Mouse (Mus musculus): ENCODE measurements around the gene Gas7. TPM values are rescaled to one million over a fixed set of nuclear protein-coding genes. Genes with fewer than 3 reads are reported as not detected.

Gene Gas7
- total RNA-seq (2021) = 100 to 1,000 TPM; 303 to 348 TPM
- long read RNA-seq, partial matches to known transcripts = 1 of 36 reads
- long read RNA-seq, other reads (novel, unspliced or antisense) = 35 of 36 reads

DNA sequence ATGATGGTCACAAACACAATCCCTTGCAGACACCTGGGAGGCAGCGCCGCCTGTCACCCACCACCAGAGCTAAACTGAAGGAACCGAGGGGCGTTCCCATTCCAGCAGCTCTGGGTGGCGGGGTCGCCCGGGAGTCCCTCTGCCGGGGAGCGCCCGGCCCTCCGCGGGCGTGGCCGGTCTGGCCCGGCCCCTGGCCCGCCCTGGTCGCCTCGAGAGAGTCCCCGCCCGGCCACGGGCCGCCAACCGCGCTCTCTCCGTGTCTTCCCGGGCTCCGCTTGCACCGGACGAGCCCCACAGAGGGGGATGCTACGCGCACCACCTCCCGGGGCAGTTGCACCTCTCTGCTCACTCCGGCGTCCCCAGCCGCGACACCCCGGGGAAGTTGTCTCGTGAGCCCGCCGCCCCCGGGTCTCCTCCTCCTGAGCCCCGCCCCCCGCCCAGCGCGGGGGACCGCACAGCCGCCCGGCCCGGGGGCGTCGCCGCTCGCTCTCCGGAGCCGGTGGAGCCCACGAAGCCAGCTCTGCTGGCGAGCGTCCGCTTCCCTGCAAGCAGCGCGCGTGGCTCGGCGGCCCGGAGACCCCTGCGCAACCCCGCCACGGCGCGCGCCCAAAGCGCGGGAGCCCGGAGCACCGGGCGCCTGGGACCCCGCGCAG is at the start of gene Gas7:
Gas7 (plus strand) TSS at position 564 of the 653 bp plus-strand sequence.
- DNase-seq (ENCODE audit: low spot score in 2 of 2) = peak; percentile 32 to 51

DNA sequence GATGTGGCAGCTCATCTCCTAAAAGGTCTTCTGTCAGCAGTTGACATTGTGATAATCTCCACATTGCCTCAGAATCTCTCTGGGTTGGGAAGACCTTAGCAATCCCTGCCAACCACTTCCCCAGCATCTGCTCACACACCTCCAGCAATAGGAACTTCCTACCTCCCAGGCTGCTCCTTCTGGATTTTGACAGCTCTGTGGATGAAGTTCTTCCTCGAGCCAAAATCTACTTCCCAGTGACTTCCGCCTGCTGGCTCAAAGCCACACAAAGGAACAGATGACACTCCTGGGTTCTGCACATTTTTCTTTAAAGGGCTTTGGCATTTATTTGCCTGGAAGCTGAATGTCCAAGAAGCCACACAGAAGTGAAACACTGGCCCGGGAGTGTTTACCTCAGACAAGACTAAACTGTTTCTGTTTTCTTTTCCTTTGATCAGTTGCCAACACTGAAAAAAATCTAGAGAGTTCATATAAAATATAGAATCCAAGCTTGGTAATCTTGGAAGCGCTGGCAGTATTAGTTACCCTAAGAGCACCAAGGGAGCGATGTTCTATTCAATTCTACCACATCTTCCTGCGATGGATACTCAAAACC is 40.8 kb upstream of the Gas7 start:
- DNase-seq (ENCODE audit: low spot score in 2 of 2) = no peak

DNA sequence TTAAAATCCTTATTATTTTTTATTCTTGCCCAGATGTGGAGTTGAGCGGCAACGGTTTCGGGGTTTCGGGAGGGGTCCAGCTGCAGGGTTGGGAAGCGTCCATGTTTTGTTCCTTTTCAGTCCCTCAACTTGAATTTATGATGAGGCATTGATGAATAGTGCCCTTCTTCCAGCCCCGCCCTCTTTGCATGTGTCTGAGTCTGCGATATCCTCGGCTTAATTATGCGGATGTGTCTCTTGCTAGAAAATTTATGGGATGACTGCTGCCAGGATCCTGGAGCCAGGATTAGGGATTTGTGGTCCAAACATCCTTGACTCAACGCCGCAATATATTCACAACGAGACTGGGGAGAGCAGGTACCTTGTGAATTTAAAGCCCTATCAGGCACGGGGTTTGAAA is 31.7 kb upstream of the Gas7 start:
- no peak for DNase-seq (ENCODE audit: low spot score in 2 of 2)

DNA sequence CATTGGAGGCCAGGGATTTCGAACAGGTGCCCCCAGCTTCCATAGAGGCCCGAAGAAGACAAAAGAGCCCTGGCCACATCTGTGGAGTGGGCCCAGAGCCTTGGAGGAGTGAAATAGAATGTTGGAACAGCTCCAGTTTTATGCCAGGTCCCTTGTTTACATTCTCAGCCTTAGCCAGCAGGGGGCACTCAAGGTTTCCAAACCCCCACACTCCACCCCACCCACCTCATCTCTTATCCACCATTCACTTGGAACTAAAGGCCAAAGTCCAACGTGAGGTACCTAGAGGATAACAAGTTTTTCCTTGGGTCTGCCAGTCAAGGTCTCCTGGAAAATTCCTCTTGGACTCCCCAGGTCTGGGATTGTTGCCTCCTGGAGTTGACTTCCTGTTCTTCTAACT is 27.0 kb upstream of the Gas7 start:
- peak; percentile 42 to 46 for DNase-seq (ENCODE audit: low spot score in 2 of 2)

DNA sequence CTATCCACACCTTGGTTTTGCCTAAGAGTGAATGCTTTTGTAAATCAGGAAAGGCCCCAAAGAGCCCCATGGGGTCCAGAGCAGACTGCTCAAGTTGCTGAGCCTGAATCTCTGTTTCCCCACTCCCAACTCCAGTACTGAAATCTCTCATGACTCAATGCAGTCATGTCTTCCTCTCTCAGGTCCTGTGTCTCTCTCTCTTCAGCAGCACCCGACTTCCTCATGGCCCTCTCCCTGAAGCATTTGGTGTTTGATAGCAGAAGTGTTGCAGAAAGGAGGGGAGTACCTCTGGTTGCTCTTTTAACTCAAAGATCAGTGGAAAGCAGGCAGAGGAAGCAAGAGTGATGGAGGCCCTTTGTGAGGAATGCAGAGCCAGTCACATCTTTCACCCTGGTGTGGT is 25.4 kb upstream of the Gas7 start:
- DNase-seq (ENCODE audit: low spot score in 2 of 2) = no peak

DNA sequence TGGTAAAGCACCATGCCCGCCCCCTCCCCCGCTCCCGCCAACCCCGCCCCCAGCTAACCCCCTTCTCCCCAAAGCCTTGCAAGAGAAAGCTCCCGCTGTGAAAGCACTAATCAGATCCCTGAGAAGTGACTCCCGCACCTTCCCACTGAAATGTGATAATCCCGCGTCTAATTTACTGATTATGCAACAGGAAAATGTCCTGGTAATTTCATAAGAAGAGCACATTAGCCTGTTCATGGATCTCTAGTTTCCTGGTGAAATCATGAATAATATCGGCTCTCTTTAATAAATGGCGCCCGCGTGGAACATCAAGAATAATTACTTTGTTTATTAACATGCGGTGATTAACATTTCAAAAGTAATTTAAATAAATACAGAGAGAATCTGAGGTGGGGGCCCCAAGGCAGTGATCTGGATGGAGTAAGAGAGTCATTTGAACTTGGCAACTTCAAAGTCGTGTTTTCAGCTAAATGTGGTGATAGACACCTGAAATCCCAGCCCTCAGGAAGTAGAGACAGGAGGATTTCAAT is 24.1 kb upstream of the Gas7 start:
- DNase-seq (ENCODE audit: low spot score in 2 of 2) = no peak

DNA sequence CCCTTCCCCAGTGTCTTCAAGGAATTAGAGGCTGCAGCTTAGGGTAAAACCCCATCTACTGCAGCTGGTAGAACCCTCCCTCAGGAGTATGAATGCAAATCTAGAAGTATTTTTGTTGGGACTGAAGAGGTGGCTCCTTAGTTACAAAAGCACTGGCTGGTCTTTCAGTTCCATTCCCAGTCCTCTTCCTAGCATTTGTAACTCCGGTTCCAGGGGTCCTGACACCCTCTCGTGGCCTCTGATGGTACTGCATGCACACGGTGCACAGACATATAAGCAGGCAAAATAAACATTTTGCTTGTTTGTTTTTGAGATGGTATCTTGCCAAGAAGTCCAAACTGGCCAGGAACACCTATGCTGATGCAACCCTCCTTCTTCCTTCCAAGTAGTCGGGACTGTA is 23.4 kb upstream of the Gas7 start:
- DNase-seq (ENCODE audit: low spot score in 2 of 2) = no peak

DNA sequence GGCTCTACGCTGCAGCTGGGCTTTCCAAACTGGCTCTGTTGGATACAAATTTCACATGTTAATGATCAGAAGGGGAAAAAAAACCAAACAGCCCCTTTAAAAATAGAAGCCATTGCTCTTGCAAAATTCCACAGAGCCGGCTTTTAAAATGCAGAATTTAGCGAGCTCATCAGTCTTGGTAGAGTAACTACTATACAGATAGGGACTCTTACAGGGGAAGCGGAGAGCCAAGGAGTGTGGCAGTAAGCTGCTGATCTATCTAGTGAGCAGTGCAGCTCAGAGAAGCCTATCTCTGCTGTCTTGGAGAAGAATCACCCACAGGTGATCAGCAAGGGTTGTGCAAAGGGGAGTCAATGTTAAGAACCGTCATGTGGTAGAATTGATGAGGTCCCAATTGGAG is 21.5 kb upstream of the Gas7 start:
- DNase-seq (ENCODE audit: low spot score in 2 of 2) = no peak

DNA sequence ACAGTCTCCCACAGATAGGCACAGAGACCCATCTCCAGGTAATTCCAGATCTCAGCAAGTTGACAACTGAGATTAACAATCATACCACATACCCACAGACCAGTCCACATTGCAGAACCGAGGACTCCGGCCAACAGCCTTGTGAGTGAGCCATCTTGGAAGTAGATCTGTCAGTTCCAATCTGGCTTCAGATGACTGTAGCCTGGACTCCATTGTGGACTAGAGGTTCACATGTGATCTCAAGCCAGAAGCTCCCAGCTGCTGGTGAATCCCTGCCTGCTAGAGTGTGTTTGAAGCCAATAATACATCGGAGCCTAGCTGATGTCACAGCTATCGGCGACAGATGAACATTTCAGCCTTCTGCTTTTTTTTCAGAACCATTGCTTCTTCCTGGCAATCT is 16.5 kb upstream of the Gas7 start:
- DNase-seq (ENCODE audit: low spot score in 2 of 2) = peak in 1 of 2 experiments; percentile 31

DNA sequence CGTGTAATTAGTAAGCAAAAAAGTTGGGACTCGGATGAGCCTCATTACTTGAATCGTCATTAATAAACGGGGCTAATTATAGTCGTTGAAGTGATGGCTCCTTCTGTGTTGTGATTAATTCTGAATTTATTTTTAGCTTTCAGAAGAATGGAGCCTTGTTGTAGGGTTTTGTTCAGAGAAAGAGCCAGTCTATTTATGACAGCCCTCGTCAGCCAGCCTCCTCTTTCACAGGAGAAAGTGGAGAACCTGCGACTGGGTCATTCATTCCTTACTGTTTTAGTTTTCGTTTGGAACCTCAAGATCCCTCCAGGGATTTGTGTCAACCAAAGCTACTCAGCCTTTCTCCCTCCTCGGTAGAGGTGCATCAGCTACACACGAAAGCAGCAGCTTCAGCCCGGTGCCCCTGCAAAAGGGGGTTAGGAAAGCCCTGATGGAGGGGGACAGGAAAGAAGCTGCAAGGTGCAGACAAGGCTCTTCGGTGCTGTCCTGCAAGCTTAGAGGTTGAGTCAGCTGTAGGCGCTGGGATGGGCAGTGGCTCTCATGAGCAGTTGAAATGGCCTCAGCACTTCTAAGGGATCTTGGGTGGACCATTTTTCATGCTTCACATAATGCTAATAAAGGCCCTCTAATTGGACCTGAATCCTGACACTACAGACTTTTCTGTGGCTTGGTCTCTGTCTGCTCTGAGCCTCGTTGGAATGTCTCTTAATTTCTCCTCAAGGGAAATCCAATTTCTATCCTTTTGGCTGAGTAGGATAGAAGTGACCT is 10.0 kb upstream of the Gas7 start:
- DNase-seq (ENCODE audit: low spot score in 2 of 2) = no peak

DNA sequence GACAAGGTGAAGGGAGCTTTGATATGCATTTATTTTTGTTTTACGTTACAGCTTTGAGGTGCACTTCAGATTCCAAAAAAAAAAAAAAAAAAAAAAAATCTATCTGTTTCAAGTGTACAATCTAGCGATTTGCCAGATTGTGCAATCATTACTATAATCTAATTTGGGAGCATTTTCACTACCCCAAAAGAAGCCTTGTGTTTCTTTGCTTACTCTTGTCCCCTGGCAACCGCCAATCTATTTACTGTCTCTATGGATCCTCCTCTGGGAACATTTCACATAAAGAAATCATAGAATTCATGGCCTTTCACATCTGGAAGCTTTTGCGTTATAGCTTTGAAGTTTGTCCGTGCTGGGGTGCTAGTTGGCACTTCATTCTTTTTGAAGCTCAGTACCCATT is 3.7 kb upstream of the Gas7 start:
- no peak for DNase-seq (ENCODE audit: low spot score in 2 of 2)

DNA sequence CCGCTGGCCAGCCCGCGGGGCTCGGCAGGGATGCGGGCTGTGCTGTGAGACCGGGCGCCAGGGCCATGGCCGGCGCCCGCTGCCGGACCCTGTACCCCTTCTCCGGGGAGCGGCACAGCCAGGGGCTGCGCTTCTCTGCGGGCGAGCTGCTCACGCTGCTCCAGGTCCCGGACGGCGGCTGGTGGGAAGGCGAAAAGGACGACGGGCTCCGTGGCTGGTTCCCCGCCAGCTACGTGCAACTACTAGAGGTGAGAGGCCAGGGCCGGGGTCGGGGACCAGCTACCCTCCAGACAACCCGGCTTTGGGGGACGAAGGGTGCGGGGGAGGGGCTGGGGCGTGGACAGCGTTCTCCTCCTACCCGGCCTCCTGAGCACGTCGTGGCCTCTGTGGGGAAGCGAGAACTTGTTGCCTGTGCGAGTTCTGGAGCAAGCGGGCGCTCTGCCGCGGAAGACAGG is 317 bp downstream of the Gas7 start:
- peak; percentile 24 to 45 for DNase-seq (ENCODE audit: low spot score in 2 of 2)

DNA sequence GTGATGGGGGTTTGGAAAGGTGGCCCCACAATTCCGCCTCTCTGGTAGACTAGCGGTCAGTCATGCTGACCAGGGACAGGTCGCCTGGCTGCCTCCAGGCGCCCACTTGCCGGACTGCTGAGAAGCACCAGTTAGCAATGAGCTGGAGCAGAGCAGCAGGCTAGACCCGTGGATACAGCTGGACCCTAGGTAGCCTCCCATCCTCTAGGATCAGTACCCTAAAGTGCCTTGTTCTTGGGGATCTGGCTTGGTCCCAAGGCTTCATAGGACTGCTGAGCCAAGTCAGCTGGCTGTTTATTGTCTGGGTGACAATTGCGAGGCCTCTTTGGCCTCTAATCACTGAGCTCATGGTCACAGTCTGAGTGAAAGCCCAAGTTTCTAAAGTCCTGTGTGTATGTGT is 792 bp downstream of the Gas7 start:
- no peak for DNase-seq (ENCODE audit: low spot score in 2 of 2)

DNA sequence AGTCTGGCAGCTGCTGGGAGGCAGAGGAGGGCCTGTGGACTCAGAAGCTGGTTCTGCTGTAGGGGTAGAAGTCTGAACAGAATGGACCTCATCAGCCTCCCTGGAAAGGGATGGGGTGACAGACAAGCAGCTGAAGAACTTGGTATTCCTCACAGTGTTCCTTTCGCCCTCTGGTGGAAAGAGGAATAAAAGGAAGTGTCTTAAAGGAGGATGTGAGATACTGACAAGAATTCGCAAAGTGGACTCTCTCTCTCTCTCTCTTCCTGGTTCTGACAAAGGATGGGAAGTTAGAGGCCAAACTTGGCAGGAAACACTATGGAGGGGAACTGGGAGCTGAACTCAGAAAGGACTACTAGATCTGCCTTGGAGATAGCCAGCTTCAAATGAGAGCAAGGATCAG is 2.9 kb downstream of the Gas7 start:
- DNase-seq (ENCODE audit: low spot score in 2 of 2) = no peak

DNA sequence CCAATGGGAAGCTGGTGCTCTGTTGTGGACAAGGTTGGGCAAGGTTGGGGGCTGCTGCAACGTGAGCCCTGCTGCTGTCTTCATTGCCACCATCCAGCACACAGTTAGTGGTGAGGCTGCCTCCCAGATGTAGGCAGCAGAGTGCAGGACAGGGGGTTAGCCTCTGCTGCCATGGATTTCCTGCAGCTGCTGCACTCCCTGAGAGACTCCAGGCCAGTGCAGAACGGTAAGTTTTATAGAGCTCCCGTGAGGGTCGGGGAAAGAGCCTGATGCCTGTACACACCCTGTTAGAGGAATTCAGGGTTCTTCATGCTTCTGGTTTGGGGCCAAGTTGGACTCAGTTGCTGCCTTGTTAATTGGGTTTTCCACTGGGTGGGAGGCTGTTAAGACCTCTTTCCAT is 11.9 kb downstream of the Gas7 start:
- no peak for DNase-seq (ENCODE audit: low spot score in 2 of 2)

DNA sequence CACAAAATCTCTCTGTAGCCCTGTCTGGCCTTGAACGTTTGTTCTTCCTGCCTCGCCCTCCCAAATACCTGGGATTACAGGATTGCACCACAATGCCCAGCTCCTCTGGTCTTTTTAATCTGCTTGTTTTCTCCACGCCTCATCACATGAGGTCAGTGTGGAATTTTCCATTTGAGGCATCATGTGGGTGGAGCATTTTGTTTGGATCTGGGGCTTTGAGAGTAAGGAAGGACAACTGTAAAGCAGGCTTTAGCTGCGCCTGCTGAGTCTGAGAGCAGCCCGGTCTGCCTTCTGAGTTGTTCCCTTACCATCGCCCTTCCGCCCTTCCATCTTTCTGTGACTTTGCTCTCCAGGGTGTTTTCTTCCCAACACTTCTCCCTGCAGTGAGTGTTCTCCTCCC is 13.6 kb downstream of the Gas7 start:
- no peak for DNase-seq (ENCODE audit: low spot score in 2 of 2)

DNA sequence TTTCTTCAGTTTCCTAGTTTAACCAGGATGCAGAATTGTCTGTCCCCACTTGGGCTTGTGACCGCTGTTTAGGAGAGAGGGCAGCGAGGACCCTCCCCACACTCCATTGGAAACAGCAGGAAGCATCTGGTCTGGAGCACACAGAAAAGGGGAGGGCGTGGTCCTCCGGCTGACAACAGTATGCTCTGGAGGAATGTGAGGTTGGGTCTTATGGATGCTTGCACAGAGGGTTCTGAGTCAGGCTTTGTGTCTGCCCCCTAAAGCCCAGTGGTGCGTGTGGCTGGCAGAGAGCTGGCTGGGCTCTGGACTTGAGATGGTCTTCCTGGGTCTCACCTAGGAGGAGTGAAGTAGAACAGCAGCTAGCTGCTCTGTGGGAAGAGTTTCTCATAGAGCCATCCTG is 19.4 kb downstream of the Gas7 start:
- DNase-seq (ENCODE audit: low spot score in 2 of 2) = no peak

DNA sequence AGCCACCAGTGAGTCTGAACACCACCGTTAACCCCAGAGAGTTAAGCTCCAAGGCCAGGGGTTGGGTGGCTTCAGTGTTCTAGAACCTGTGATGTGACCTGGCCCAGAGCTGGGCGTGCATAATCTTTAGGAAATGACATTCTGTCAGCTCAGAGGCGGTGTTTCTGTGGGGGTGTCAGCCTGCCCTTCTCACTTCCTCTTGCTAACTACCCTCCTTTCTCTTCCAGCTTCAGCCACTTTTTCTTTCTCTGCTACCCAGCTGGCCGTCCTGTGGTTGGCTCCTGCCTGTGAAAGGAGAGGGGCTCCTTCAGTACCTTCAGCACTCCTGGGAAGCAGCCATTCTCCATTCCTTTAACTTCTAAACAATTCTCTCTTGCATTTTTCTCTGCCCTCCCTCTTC is 24.3 kb downstream of the Gas7 start:
- DNase-seq (ENCODE audit: low spot score in 2 of 2) = no peak

DNA sequence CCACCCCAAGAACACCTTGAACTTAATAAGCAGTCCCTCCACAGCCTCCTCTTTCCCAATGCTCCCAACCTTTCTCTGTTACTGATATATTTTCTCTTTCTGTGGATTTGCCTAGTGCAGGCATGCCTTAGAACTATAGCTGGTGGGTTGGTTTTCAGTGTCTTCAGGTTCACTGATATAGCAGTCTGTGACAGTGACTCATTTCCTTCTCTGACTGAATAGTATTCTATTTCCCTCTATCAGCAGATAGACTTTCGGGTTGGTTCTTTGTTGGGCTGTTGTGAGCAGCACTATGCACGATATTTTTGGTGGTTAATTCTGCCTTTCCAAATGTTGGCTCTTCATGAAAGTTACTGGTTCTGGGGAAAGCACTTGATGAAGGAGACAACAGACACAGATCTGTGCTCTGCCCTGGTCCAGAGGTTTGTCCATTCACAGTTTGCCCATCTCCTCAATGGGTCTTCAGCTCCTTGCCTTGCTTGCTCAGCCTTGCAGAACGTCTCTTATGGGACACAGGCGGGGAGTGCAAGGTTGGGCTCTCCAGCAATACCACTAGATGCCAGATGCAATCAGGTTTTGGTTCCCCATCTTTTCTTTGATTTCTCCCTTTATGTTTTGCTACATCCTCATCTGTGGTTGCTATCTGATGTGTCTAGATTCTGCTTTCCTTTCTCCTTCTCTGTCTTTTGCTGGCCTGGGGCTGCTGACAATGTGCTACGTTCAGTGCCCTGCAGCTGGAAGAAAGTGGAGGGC is 25.1 kb downstream of the Gas7 start:
- DNase-seq (ENCODE audit: low spot score in 2 of 2) = no peak

DNA sequence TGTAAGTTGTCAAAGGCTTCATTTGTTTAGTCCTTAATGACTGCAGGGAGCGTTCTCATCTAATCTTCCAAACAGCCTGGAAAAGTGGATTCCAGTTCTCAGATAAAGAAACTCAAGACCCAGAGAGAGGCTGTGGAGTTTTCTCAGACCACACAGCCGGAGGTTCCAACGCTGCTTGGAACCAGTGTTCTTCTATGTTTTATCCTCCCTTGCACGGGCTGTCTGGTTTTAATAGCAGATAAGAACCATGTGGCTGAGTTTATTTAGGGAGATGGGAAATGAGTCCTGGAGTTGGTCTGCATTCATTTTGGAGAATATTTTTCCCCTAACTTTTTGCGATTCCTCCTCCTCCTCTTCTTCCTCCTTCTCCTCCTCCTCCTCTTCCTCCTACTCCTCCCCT is 26.5 kb downstream of the Gas7 start:
- no peak for DNase-seq (ENCODE audit: low spot score in 2 of 2)

DNA sequence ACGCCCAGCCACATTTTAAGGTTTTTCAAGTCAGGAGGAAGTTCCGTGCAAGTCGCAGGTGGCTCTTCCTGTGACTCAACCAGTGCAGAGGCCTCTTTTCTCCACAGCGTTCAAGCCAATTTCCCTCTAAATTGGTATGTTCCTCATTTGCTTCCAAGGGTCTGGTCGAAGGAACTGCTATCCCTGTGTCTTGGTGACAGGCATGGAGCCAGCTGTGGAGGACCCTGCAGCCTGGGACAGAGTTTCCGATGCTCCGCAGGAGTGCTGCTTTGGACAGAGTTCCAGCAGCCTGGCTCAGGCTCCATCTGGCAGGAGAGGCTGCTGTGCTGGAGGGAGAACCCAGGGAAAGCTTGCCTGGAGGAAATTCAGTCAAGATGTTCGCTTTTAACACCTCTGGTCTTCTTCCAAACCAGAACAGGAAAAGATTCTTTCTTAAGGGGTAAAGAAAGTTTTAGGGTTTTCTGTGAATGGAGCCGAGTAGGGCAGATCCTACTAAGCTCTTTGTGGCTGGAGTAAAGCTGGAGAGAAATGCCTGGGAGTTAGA is 27.1 kb downstream of the Gas7 start:
- DNase-seq (ENCODE audit: low spot score in 2 of 2) = peak; percentile 41 to 59

All from layer of hippocampus, postnatal 10 days (tissue).